Mouse (Mus musculus) bone marrow macrophage, adult 2 months (primary cell): Measurements from ENCODE around the gene Kif22. TPM values are rescaled to one million over a fixed set of nuclear protein-coding genes. Genes with fewer than 3 reads are reported as not detected.

Experiments
- H3K27ac ChIP-seq: 2 replicates; pipeline ENCODE4 v1.5.1; 2012; ENCODE audit warnings: low read depth, low read length; ENCODE audit not compliant: insufficient read depth
- H3K4me1 ChIP-seq: 2 replicates; pipeline ENCODE4 v1.6.1; 2012; ENCODE audit warnings: low read length; ENCODE audit not compliant: control insufficient read depth, insufficient read depth
- H3K4me3 ChIP-seq: 2 replicates; pipeline ENCODE4 v1.5.1; 2012; ENCODE audit warnings: mild to moderate bottlenecking, low read length, moderate library complexity; ENCODE audit not compliant: insufficient read depth
- CTCF ChIP-seq: IDR thresholded peaks from 2 replicates; pipeline ENCODE4 v1.5.1; 2012; ENCODE audit warnings: low read depth, mild to moderate bottlenecking, low read length, moderate library complexity
- POLR2A ChIP-seq: IDR thresholded peaks from 2 replicates; pipeline ENCODE4 v1.6.1; 2012; ENCODE audit warnings: mild to moderate bottlenecking, low read depth, low read length, borderline replicate concordance
- polyA plus RNA-seq: library from polyadenylated mRNA; stranded (reverse); fragments of >200 nt; gene quantifications from 2 replicates; pipeline ENCODE4 v1.2.4, GENCODE M21; 2012; ENCODE audit not compliant: missing spikeins, insufficient read depth, insufficient read length

Gene Kif22
- polyA plus RNA-seq, 1 experiment = 40.8 TPM

- no peak for TF ChIP-seq CTCF
- no peak for TF ChIP-seq POLR2A
- no peak overlapping the region for H3K27ac ChIP-seq
- no peak overlapping the region for H3K4me3 ChIP-seq
- peaks cover 43% of the 10 kb centered on the region for H3K4me1 ChIP-seq
These were observed 40.7 kb upstream of the Kif22 start for GRCm38 (mm10) chr7:127082995-127083394.

GRCm38 (mm10) chr7:127082271-127082670, 40.0 kb upstream of the Kif22 start:
- Histone ChIP-seq H3K4me1 (peaks cover 46% of the 10 kb centered on the region), H3K4me3 (no peak overlapping the region), H3K27ac (no peak overlapping the region)
- TF ChIP-seq CTCF (no peak), POLR2A (no peak)

GRCm38 (mm10) chr7:127080045-127080444, 37.8 kb upstream of the Kif22 start:
- peak overlapping the region; percentile 78 for H3K27ac ChIP-seq
- peaks cover 53% of the 10 kb centered on the region for H3K4me1 ChIP-seq
- TF ChIP-seq CTCF (no peak), POLR2A (no peak)
- no peak overlapping the region for H3K4me3 ChIP-seq

- Histone ChIP-seq H3K4me1 (peaks cover 48% of the 10 kb centered on the region), H3K27ac (no peak overlapping the region), H3K4me3 (no peak overlapping the region)
- TF ChIP-seq POLR2A = no peak
- peak; percentile 34; the same call in 1 of the 2 replicates for TF ChIP-seq CTCF
These were observed 35.4 kb upstream of the Kif22 start for GRCm38 (mm10) chr7:127077692-127078091.

- Histone ChIP-seq H3K27ac (no peak overlapping the region), H3K4me3 (no peak overlapping the region), H3K4me1 (peaks cover 33% of the 10 kb centered on the region)
- TF ChIP-seq POLR2A = no peak
- TF ChIP-seq CTCF = no peak
These were observed 33.9 kb upstream of the Kif22 start for GRCm38 (mm10) chr7:127076188-127076587.

- TF ChIP-seq CTCF (no peak), POLR2A (no peak)
- Histone ChIP-seq H3K4me3 (no peak overlapping the region), H3K4me1 (peaks cover 13% of the 10 kb centered on the region)
These were observed 30.9 kb upstream of the Kif22 start for GRCm38 (mm10) chr7:127073221-127073620.

GRCm38 (mm10) chr7:127070871-127071413, 28.7 kb upstream of the Kif22 start:
- no peak for TF ChIP-seq CTCF
- TF ChIP-seq POLR2A = no peak

More at GRCm38 (mm10) chr7:127073221-127073620, 30.9 kb upstream of the Kif22 start:
- no peak overlapping the region for H3K27ac ChIP-seq

GRCm38 (mm10) chr7:127066317-127066716, 24.0 kb upstream of the Kif22 start:
- no peaks in the 10 kb centered on the region for H3K4me1 ChIP-seq
- TF ChIP-seq CTCF = no peak
- no peak for TF ChIP-seq POLR2A
- no peak overlapping the region for H3K4me3 ChIP-seq
- no peak overlapping the region for H3K27ac ChIP-seq

More at GRCm38 (mm10) chr7:127070871-127071413, 28.7 kb upstream of the Kif22 start:
- Histone ChIP-seq H3K4me3 (no peak overlapping the region), H3K27ac (no peak overlapping the region), H3K4me1 (no peaks in the 10 kb centered on the region)

- no peaks in the 10 kb centered on the region for H3K4me1 ChIP-seq
- H3K4me3 ChIP-seq = no peak overlapping the region
- no peak for TF ChIP-seq CTCF
- no peak for TF ChIP-seq POLR2A
- H3K27ac ChIP-seq = no peak overlapping the region
These were observed 23.3 kb upstream of the Kif22 start for GRCm38 (mm10) chr7:127065538-127065937.

GRCm38 (mm10) chr7:127055026-127055585, 12.8 kb upstream of the Kif22 start:
- Histone ChIP-seq H3K27ac (no peak overlapping the region), H3K4me1 (peaks cover 2% of the 10 kb centered on the region; the same call in 1 of the 2 replicates), H3K4me3 (no peak overlapping the region)
- TF ChIP-seq CTCF (no peak), POLR2A (no peak)
